39 mouse cellular contexts compared by ENCODE assay signal in the genomic region with DNA sequence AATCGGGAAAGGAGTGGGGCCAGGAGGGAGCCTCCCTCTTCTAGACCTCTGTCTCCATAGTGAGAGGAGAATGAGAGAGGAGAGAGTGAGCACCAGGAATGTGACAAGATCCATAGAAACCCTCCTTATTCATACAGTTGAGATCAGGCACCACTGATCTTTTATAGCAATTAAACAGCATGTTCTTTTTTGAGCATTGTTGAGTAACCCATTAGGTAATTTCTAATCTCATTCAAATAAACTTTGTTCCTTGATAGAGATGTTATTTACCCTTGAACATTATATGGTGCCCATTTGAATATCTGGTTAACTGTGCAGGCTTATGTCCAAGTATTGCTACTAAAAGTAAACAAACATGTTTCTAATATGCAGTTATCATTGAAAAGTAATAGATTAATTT. TPM values are rescaled to one million over a fixed set of nuclear protein-coding genes. Genes with fewer than 3 reads are reported as not detected.
"Had no signal": no experiment of that assay in that cellular context is flagged by ENCODE, and none has a peak within 500 bp of the region (broad histone marks: within the 10 kb centered on the region; RNA-seq: fewer than 3 reads in every experiment).

A gene (minus strand): TSS at position 135 of the 400 bp plus-strand sequence.

- H3K4me2 ChIP-seq: embryonic facial prominence, embryonic 12.5 days; embryonic facial prominence, embryonic 13.5 days; embryonic facial prominence, embryonic 15.5 days; forebrain, embryonic 12.5 days; forebrain, embryonic 13.5 days; forebrain, embryonic 15.5 days had no signal

- H3K27ac ChIP-seq: embryonic facial prominence, embryonic 10.5 days; embryonic facial prominence, embryonic 12.5 days; embryonic facial prominence, embryonic 13.5 days; embryonic facial prominence, embryonic 15.5 days; forebrain, embryonic 10.5 days; forebrain, embryonic 12.5 days; forebrain, embryonic 13.5 days; forebrain, embryonic 15.5 days; gastrocnemius, adult 2 months had no signal

- DNase-seq: cerebellum, adult 2 months; cerebellum, adult 8-10 months; cerebellum, adult 9-10 months; cerebellum, adult 9-11 months; cerebellum, postnatal 10 days; cerebellum, postnatal 14 days; cerebellum, postnatal 25 days; cerebellum, postnatal 36 days; embryo, embryonic 11 days; forebrain, postnatal 0 days; gastrocnemius, adult 2 months; gastrocnemius, postnatal 10 days; gastrocnemius, postnatal 14 days; gastrocnemius, postnatal 25 days; gastrocnemius, postnatal 36 days; heart, adult 11 months; heart, adult 18-20 months had no signal

- H3K4me3 ChIP-seq: embryonic facial prominence, embryonic 10.5 days; embryonic facial prominence, embryonic 12.5 days; embryonic facial prominence, embryonic 13.5 days; embryonic facial prominence, embryonic 15.5 days; erythroblast, embryonic 14.5 days; forebrain, embryonic 10.5 days; forebrain, embryonic 12.5 days; forebrain, embryonic 13.5 days; forebrain, embryonic 15.5 days; gastrocnemius, adult 2 months had no signal

- H3K4me1 ChIP-seq: embryonic facial prominence, embryonic 10.5 days; embryonic facial prominence, embryonic 12.5 days; embryonic facial prominence, embryonic 13.5 days; embryonic facial prominence, embryonic 15.5 days; forebrain, embryonic 10.5 days; forebrain, embryonic 12.5 days; forebrain, embryonic 13.5 days; forebrain, embryonic 15.5 days had no signal

- H3K9me3 ChIP-seq: embryonic facial prominence, embryonic 13.5 days; embryonic facial prominence, embryonic 15.5 days; forebrain, embryonic 12.5 days had no signal

- ATAC-seq: forebrain, embryonic 13.5 days; forebrain, embryonic 14.5 days; forebrain, embryonic 15.5 days; forebrain, embryonic 16.5 days; forebrain, postnatal 0 days had no signal

- H3K9ac ChIP-seq: embryonic facial prominence, embryonic 12.5 days; embryonic facial prominence, embryonic 13.5 days; embryonic facial prominence, embryonic 15.5 days; forebrain, embryonic 12.5 days; forebrain, embryonic 13.5 days; forebrain, embryonic 15.5 days; forebrain, postnatal 0 days had no signal

- H3K36me3 ChIP-seq: embryonic facial prominence, embryonic 10.5 days; embryonic facial prominence, embryonic 12.5 days; embryonic facial prominence, embryonic 13.5 days; embryonic facial prominence, embryonic 15.5 days; forebrain, embryonic 10.5 days; forebrain, embryonic 12.5 days; forebrain, embryonic 15.5 days had no signal

- H3K27me3 ChIP-seq: embryonic facial prominence, embryonic 12.5 days; embryonic facial prominence, embryonic 13.5 days; embryonic facial prominence, embryonic 15.5 days; forebrain, embryonic 12.5 days; forebrain, embryonic 13.5 days; forebrain, embryonic 15.5 days had no signal

RNA-seq across cellular contexts. Expression of the gene that starts here (rescaled TPM):
- total RNA-seq: common myeloid progenitor, adult 5-6 weeks; forebrain, postnatal 0 days; gastrocnemius, adult 18-20 months; gastrocnemius, adult 2 months; gastrocnemius, adult 8-10 months; gastrocnemius, postnatal 10 days; gastrocnemius, postnatal 14 days; gastrocnemius, postnatal 25 days; gastrocnemius, postnatal 36 days; gastrocnemius, postnatal 4 days; granulocyte monocyte progenitor cell, adult 5-6 weeks; heart, adult 18-20 months had no signal
- polyA plus RNA-seq: cerebellum, adult 2 months; cortical plate, adult 2 months; embryonic facial prominence, embryonic 10.5 days; embryonic facial prominence, embryonic 11.5 days; embryonic facial prominence, embryonic 12.5 days; embryonic facial prominence, embryonic 13.5 days; embryonic facial prominence, embryonic 14.5 days; embryonic facial prominence, embryonic 15.5 days; erythroblast, embryonic 14.5 days; forebrain, embryonic 10.5 days; forebrain, embryonic 11.5 days; forebrain, embryonic 12.5 days; forebrain, embryonic 13.5 days; forebrain, embryonic 14.5 days; forebrain, embryonic 15.5 days; forebrain, embryonic 16.5 days; forebrain, postnatal 0 days; frontal cortex, adult 2 months; gonadal fat pad, adult 2 months had no signal
